Mouse (Mus musculus): ENCODE data around the gene Lins1.

Lins1 gene

DNA sequence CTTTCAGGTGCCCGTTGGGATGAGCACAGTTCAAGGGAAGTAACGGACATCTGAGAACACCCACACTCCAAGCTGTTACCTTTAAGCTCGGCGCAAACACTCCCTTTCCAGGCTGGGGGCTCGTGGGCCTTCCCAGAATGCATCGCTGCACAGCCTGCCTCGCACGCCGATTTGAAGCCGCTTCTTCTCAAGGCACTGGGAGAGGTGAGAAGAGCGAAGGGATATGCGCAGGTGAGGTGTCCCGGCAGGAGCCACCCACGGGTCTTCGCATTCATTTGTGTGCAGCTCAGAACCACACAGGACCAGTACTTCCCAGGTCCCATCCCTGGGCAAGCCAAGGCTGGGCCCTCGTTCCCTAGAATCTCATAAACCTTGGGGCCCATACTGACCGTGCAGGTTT, 43.7 kb downstream of the Lins1 start:
- DNase-seq, result no peak

DNA sequence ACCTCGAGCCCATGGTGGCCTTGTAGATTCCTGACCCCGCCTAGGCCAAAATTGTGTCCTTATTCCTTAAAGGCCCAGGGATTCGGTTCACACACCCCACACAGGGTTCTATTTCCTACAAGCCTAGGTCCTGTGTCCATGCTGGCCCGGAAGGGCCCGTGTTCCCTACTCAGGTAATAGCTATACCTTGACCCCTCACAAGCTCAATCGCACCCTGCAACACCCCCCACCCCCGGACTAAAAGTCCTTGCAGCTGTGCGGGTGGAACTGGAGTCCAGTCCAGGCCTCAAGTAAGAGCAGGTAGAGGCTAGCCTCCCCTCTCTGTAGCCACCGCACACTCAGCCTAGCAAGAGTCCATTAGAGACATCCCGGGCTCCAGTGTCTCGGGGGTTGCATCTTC, 44.2 kb downstream of the Lins1 start:
- no peak for DNase-seq

DNA sequence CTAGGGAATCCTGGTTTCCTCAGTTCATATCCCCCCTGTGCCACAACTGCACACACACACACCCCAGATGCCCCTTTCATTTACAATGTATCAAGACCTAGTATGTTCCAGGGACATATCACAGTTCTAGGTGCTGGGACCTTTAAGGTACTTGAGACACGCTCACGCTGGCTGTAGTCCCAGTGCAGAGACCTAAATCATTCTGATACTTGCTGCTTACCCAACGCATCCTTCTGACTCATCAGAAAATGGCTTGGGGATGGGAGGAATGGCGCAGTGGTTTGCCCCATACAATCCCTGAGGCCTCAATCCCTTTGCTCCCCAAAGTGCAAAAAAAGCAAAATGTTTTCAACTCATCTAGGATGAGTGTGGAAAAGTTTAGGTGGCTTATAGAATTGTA, 44.8 kb downstream of the Lins1 start:
- DNase-seq, result no peak

DNA sequence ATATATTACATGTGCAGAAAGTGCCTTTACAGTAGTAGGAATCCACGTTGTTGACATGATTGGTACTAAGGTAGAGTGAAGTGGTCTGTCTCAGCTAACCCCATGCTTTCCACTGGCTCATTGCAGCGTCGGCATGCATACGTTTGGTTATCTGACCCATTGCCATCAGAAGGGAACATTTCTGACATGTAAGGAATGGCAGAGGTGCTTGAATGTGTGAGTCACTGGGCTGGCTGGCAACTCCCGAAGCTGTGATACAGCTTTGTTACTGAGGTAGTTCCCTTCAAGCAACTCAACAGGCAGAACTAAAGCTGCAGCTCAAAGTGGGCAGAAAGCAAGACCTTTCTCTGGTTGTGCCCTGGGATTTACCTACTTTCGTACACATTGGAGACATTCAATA, 45.3 kb downstream of the Lins1 start:
- no peak for DNase-seq

DNA sequence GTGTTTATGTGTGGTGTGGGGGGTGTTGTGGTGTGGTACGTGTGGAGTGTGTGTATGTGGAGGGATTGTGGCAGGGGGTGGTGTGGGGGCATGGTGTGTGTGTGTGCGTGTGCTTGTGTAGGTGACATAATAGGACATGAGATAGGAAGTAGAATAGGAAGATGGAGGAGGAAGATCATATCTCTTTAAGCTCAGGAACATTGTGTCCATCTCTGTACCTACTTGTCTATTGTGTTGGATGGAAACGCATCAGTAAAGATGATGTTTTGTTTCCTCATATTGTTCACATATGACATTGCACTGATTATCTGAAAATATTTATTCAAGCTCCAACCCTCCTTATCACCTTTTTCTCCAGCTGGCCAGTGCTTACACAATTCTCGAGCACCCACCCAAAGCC, 47.7 kb downstream of the Lins1 start:
- DNase-seq, result no peak

DNA sequence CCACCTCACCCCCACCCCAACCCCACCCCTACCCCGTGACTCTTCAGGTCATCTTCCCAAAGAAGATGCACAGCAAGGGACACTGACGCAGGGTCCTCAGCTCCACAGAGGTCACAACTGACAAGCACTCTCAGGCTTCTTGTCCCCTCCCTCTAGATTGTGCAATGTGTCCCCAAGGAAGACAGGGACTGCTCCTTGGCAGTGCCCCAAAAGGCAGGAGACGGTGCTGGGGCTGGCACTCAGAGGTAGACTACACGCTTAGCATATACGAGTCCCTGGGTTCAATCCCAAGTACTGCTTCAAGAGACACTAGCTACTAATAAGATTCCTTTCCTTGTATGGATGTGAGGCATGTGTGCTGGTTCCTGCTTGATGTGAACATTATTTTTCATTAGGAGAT, 51.3 kb downstream of the Lins1 start:
- no peak for DNase-seq

DNA sequence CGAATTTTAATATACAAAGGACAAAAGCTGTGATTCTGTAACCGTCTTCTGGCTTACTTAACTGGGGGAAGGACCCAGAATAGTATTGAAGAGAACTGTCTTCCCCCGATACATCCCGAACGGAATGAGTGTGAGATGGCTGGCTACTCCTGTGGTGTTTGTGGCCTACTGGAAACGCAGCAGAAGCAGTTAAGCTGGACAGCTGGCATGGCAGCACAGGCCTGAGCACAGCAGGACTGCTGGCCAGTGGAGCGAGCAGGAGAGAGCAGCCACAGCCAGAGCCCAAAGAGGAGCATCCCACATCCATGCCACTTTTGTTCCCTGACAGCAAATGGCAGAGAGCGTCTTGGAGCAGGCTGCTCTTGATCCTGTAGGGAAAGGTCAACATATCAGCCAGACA, 51.7 kb downstream of the Lins1 start:
- DNase-seq, result no peak

DNA sequence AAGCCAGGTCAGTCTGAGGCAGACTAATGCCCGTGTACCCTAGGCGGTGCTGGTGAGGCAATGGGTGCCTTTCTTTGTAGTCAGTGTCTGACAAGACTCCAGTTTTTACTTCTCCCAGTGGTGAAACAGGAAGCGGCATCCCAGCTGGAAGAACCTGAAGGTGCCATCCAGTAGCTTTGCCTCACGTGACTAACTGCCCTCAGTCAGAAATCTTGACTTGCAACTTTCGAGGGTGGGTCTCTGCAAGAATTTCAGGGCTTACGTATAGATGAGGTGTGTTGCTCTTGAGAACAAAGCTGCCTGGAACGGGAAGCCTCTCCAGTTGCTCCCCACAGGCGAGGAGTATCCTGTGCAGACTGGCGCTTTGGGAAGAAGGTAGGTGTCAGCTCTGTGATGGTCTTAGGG, 53.7 kb downstream of the Lins1 start, which contains the start of gene Cers3:
Gene Cers3, plus strand, starts transcription at position 128 of the 405 bp plus-strand sequence.
- no peak for DNase-seq

DNA sequence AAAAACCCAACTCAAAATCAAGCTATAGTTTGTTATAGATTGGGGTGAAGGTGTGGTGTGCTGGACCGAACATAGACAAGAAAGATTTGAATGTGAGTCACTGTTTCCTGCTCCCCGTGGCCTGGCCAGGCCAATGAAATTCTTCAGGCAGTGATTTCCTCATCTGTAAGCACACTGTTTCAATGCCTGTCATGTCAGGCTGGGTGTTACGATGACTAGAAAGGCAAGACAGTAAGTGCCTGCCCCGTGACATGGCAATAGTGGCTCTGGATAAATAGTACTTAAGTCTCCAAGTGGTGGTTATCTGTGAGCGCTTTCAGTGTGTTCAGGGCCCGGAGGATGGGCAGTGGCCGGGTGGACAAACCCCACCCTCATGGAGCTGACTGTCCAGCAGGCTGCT, 57.3 kb downstream of the Lins1 start:
- no peak for DNase-seq

DNA sequence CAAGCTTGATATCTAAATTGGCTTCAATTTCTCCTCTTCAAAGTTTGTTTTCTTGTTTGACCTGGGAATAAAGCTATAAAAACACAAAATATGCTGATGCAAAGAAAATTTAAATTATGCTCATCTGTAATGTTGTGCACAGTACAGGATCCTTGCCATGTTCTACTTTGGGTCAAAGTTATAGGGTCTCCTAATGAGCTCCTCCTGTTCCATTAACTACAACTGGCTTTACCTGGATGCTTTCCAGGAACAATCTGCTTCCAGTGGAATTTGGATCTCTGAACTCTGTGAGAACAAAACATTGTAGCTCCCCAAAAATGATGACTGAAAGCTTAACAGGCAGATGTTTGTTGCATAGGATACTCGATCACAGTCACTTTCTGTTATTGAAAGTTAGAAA, 60.3 kb downstream of the Lins1 start:
- peak; percentile 2 for DNase-seq

DNA sequence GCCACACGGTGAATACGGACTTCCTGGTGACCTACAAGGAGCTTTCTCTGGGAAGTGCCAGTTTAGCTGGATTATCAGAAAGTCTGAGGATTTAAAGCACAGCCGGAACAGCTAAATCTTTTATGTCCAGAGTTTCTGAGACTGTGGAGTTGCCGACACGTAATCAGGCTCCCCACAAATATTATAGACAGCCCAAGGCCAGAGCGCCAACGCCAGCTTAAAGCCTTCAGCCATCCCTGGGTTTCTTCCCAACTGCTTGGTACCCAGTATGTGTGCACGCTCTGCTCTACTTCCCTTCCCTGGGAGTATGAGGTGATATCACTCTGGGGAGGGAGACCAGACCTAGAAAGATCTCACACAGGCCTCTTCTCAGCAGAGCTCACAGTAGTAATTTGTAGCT, 64.1 kb downstream of the Lins1 start:
- DNase-seq, result no peak

DNA sequence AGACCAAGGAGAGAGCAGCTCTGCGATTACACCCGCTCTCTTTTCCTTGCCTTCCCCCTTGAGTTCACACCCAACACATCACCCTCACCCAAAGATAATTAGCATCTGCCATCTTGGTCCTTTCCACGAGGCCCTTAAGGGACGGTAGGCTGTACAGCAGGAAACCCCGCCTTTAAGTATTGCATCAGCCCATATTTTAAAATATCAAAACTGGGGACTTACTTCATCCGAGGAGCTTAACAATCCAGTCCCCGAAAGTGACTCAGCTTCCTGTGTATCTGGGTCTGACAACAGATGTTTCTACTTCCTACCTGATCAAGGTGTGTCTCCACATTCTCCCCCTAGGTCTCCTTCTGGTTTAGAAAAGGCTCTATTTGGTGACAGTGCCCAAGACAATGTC, 65.9 kb downstream of the Lins1 start:
- DNase-seq, result no peak
